Mouse (Mus musculus): ENCODE results near the gene Rad9b.
A peak's percentile ranks its signal among the peaks of the same experiment; 100 is the strongest.
"Not testable (repeated sequence)": the region's sequence is repeated elsewhere in the genome, so short reads cannot be mapped to it uniquely, and the experiment has no call there.

The Rad9b gene

DNA sequence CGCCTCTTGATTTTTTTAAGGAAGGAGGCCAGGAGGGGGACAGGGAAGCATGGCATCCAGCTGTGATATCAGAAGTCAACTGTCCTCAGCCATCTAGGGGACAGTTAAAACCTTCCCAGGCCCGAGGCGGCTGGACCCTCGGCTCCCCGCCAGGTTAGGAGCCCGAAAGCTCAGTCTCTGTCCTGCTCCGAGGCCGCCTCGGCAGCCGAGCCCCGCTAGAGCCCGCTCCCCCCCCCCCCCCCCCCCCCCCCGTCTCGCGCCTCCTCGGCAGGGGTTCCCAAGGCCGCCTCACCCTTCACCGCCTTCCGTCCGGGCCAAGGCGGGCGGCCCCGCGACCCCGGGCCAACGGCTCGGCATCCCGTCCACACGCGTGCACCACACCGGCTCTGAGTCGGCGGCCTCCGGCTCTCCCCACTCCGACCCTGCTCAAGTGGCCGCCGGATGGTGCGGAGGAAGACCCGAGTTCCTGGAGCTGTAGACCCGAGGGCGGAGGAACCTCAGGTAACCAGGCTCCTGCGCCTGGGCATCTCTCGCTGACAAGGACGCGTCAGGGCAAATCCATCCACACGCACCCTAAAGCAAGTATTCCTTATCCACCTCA, 17.7 kb upstream of the Rad9b start, which contains the start of gene Gpn3:
Gpn3 (plus strand) TSS at position 286 of the 601 bp plus-strand sequence.
- DNase-seq (ENCODE audit: low spot score in 2 of 2) = no peak

DNA sequence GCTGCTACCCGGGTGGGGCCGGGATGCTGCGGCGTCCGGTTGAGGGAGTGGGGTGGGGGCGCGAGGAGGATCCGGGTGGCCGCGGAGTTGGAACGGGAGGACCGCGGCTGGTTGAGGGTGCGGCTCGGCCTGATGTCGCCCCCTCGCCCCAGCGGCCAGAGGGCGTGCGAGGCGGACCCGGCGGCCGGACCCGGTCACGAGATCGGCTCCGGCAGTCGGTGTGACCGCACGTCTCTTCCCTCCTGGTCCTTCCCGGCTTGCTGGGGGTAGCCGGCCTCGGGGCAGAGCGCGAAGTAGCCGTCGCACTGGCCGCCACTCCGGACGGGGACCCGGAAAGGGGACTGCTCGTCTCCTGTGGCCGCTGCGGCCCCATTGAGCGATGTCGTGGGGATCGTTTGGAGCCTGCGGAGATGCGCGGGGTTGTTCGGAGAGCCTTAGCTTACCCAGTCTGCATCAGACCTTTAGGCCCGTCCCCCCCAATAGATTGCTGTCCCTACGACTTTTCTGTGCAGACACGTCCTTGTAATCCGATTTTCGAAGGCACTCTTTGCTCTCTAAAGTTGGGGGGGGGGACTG, 547 bp upstream of the Rad9b start:
- no peak for DNase-seq (ENCODE audit: low spot score in 2 of 2)

DNA sequence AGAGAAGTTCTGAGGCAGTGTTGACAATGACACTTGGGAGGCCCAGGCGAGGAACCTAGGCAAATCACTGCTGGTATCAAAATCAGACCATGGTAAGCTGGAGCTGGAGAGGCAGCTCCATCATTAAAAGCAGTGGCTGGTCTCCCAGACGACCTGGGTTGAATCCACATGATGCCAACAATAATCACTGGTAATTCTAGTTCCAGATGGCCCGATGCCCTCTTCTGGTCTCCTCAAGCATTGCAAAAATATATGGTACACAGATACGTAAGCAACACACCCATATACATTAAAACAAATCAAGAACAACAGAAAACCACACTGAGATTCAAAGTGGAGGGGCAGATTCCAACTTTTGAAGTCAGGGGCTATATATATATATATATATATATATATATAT, 8.3 kb downstream of the Rad9b start:
- no peak for DNase-seq (ENCODE audit: low spot score in 2 of 2)

DNA sequence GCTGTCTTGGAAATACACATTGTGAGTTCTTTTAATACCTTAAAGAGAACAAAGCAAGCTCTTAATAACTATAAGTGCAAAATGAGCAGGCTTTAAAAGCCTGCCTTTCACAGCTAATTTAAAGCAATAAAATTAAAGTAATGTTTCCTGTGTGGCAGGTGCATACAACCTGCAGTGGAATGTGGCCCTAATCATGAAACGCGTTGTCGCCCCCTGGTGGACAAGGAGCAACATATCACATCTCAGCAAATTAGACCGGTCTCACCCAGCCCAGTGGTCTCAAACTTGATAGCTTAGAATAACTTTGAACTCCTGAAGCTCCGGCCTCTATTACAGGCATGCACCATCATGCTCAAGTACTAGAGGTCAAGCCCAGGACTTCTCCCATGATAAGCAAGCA, 9.8 kb downstream of the Rad9b start:
- peak; percentile 51 to 67 for DNase-seq (ENCODE audit: low spot score in 2 of 2)

DNA sequence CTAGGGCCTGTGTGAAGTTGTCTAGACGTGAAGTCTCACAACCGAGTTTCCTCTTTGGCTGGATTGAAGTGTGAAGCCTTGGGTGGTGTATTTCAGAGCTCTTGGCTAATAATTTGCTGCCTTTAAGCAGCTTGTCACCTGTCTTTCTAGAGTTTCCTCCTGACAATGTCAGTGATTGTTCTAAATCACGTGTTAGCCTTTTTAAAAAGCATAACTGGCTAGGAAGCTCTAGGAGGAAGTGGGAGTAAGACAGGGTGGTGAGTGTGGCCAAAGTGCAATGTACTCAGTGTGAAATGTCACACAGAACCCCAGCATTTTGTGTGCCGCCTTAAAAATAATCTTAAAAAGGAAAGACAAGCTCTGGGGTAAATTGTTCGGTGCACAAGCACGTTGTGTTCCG, 10.3 kb downstream of the Rad9b start:
- no peak for DNase-seq (ENCODE audit: low spot score in 2 of 2)

DNA sequence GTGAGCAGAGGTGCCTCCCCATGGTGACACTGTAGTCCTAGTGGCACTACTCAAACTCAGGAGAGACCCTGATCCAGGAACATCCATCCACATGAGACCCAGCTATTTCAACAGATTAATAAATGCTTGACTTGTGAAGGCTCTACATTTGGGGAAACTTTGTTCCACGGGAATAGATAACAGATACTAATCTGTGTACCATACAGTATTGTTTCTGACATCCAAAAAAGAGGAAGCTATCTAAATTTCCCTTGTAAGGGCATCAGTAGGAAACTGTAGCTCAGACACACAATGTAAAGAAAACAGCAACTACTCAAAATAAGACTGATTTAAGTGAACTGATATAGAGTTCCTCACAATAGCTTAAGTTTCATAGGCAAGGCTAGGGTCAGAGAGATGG, 11.2 kb downstream of the Rad9b start:
- no peak for DNase-seq (ENCODE audit: low spot score in 2 of 2)

DNA sequence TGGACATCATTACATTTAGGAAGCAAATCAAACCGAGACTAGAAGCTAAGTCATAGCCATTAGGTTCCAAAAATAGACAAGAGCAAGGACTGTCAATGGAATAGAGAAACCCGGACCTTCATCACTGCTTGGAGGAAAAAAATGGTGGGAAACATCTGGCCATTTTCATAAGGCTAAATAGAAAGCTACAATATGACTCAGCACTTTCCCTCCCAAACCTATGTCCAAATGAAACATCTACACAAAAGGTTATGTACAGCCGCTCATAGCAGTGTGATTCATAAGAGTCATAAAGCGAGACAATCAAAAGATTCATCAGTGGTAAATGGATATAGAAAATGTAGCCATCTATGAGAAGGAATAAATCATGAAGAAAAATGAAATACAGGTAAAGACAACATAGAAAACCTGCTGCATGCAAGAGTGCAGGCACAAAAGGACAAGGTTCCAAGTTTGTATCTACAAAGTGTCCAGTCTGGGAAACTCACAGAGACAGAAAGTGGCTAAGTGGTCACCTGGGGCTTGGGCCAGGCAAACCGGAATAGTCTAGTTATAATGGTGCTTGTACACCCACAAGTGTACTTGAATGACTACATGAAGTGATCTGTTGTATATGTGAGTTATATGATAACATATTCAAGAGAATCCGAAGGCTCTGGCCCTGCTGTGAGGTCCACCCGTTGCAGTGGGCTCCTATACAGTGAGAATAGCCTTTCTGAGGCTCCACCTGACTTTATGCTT, 17.3 kb downstream of the Rad9b start:
- DNase-seq (ENCODE audit: low spot score in 2 of 2) = no peak

DNA sequence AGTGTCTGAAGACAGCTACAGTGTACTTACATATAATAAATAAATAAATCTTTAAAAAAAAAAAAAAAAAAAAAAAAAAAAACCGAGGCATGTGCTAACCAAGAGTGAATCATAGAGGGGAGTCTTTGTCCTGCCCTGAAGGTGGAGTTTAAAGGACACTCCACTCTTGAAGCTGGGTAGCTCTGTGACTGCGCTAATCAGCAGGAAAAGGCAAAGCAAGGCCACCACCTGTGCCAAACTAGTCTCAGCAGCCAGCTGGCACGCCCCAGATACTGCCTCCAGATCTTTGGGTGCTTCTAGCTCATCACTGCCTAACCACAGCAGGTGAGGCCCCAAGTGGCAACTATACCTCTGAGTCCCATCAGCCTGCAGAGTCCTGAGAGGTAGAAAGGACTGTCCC, 19.4 kb downstream of the Rad9b start:
- no peak for DNase-seq (ENCODE audit: low spot score in 2 of 2)

DNA sequence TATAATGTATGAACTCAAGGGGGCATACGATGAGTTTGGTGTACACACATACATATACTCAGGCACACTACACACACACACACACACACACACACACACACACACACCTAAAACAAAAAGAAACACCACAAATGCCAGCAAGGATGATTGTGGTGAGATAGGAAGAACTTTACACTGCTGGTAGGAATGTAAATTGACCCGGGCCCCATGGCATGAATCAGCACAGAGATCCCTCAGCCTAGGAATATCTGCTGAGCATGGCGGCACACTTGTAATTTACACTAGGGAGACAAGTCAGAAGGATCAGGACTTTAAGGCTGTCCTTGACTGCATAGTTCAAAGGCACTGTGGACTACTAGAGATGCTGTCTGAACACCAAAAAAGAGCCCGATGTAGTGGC, 23.8 kb downstream of the Rad9b start:
- no peak for DNase-seq (ENCODE audit: low spot score in 2 of 2)

DNA sequence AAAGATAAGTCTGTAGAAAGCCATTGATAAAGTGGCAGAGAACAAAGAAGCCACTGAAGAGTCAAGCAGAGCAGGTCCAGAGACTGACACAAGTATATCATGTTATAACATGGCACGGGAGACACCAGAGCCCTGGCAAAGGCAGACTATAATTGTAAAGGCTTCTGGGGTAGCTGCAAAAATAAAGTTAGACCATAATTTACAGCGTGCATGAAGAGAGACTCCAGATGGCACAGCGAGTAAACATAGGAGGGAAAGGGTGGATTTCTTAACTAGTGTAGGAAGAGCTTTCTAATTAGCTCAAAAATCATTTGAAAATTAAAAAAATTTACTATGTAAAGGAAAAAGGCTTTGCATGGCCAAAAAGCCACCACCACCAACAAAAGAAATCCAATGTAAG, 26.8 kb downstream of the Rad9b start:
- DNase-seq (ENCODE audit: low spot score in 2 of 2) = no peak

DNA sequence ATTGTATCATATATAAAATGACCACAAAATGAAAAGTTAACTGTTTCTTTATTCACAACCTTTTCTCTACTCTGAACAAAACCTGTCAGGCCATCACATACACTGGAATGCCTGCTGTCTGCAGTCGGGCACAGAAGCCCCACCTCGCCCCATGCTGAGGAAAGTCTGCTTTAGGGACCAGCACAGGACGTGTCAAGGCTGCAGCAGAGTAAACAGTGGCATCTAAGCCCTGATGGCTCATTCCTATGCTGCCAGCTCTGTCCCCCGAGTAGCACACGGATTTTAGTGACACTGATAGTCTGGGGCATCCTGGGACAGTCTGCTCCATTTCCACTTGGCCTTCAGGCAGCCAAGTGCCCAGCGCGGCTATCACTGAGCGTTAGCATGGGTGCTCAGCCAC, 28.6 kb downstream of the Rad9b start:
- DNase-seq (ENCODE audit: low spot score in 2 of 2) = no peak

DNA sequence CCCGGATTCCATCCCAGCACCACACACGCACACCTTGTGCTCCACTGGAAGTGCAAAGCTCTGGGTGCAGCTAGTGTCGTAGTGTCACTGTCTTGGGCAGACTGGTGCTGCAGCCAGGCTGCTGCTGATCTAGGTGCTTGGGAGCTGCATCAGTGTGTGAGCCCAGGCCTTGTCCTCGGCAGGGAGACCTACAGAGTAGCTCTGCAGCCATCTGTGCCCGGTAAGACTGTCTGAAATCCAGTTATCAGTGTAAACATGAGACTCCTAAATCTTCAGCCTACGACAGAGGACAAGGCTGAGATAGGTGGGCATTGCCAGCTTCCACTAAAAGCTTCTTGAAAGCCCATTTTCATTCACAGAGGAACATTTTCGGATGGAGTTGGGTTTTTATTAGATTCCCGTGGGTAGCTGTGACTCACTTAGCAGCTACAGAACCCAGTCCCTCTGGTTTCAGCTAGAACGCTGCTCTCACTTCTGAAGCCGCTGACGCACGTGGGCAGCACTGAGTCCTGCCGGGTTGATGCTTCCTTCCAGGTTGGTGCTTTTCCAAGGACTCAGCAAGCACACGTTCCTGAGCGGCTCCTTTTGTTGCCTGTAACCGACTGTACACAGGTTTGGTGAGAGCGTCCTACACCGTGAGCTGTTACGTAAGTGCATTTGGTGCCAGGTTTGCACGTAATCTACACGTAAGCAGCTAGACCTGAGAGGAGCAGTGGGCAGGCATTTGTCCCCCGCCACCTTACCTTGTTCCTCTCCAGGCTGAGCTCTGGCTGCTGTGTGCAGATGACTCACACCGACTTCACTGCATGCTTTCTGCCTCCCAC, 29.2 kb downstream of the Rad9b start:
- peak; percentile 46 to 59 for DNase-seq (ENCODE audit: low spot score in 2 of 2)

DNA sequence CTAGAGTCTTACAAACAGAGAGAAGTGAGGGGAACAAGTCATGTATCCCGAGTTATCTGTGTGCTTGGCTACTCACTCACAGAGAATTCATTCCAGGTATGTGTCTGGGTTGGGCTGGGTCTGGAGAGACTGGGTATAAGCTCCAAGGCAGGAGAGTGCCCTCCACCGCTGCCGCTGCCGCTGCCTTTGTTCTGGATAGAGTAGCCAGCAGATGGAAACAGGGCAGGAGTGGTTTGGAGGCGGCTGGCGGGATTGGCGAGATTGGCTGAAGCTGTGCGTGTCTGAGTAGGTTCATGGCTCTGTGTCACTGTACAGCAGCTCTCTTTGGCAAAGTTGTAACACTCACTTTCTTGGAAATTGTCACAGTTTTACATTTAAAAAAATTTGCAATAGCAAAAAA, 30.5 kb downstream of the Rad9b start:
- no peak for DNase-seq (ENCODE audit: low spot score in 2 of 2)

DNA sequence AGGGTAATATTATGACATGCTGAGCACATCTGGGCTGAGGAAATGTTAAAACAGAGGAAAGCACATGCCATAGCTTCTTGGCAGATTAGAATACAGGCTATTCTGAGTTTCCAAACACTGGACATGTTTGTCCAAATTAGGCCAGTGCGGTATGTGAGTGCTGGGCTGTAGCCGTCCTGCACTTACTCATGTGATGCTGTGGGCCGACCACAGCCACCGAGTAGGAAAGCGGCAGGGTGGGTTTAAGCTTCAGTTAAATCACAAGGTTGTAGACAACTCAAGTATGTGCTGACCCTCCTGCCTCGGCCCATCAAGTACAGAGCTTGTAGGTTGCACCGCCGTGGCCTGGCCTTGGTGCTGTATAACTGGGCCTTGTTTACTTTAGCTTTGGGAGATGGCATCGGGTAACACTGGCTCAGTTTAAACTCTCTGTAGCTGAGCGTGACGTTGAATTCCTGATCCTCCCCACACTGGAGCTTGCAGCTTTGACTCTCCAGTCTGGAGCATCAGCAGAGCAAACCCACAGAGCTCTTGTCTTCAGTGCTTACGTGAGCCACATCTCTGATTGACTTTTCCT, 33.7 kb downstream of the Rad9b start:
- no peak for DNase-seq (ENCODE audit: low spot score in 2 of 2)

DNA sequence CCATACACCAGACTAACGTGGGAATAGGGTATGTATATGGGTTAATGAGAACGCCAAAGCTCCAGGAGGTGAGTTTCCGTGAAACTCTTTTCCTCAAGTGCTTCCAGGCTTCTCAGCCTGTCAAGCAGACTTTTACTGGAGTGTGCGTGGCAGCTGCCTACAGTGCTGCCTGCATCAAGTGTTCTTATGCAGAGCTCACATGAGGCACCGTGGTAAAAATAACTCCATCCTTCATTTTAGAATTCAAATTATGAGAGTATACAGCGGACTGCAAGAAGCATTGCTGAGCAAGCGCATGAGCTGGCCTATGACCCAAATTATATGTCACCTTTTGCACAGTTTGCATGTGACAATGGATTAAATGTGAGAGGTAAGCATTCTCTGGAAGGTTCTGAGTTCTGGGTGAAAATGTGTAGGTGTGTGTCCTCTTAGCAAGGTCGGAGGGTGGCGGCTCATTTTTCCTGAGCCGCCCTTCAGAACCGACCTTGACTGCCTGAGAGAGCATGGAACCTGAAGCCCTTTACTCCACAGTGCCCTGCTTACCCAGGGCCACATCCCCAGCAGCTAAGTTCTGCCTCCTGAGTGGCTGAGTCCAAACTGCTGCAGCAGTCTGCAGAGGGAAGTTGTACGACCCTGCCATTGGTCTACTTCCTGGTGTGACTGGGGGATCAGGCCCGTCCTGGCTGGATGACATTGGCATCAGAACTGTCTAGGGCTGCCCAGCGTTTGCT, 34.4 kb downstream of the Rad9b start:
- no peak for DNase-seq (ENCODE audit: low spot score in 2 of 2)

DNA sequence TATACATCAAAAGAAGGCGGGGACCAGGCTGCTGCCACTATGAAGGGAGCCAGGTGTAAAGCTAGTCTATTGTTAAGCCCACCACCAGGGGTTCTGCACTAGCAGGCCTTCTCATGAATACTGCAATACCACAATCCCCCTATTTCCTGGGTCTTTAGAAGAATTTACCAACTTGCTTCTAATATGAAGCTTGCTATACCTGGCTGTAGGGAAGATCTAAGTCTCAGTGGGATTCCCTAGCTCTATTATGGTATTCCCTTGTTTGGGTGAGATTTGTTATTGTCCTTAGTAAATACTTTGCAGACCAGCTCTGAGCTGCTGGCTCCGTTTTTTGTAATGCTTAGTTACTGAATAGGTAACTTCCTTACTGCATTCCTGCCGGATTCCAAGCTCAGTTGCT, 35.1 kb downstream of the Rad9b start:
- DNase-seq (ENCODE audit: low spot score in 2 of 2) = not testable (repeated sequence)

DNA sequence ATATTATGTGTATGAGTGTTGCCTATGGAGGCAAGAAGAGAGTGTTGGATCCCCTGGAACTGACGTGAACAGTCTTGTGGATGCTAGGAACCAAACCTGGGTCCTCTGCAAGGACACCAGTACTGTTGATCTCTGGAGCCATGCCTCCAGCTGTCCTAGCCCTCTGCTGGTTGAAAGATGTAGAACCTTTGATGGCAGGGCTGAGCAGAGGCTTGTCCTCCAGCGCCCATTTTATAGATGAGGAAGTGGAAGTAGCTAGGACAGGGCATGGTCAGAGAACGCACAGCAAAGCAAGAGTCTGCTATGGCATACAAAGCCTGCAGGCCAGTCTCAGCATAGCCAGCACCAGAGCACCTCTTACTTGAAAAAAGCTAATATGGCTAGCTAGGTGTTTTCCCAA, 35.9 kb downstream of the Rad9b start:
- no peak for DNase-seq (ENCODE audit: low spot score in 2 of 2)

DNA sequence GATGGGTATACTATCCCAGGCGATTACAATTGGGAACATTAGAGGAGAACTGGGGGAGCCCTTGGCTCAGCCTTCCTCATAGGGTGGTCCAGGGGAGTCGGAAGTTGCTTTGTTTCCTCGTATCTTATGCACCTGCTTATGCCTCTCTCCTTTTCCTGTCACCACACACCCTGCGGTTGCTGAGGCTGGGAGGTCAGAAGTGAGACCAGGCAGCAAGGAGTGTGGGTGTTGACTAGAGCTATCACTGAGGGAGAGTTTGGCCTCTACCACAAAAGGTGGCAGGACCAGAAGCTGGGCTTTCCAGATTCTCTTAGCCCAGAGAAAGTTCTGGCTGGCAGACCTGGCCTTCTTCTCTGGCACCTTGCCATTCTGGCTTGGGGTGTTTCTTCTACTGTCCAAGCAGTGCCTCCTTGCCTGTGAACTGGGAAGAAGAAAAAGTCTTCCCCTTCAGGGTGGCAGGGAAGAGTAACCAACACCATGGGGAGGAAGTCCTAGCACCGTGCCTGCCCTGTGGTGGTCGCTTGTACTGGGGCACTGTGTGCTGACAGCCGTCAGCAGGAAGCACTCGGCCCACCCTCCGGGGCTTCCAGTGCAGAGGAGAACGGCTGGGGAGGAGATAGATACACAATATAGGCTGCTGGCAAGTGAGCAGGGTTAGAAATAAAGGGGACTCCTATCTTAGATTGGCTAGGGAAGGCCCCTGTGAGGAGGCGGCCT, 36.5 kb downstream of the Rad9b start:
- DNase-seq (ENCODE audit: low spot score in 2 of 2) = no peak

DNA sequence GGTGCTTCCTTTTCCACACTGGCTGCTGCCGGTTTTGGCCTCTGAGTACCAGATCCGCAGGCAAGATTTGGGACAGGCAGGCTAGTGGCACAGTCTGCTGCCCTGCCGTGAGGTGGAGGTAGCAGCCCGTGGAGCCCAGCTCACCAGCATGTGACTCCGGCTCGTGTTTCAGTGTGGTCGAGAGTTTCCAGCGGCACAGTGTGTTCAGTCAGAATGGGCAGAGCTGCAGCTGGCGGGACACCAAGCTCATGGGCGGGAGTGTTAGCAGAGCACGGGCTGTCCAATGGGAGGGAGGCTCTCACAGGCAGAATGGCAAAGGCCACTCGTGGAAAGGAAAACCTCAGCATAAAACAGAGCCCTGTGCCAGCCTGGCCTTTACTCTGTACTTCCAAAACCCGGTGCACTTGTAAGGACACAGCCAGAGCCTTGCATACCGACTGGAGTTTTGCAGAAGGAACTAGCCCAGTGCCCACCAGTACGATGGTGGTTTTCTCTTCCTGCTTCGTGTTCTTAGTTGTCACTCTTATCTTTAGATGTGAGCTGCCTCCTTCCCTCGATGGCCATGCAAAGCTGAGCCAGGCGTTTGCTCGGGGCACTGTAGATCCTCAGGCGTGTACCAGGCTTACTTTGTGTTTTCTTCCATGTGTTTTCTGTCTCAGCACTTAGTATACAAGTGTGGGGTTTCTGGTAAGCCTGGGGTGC, 38.9 kb downstream of the Rad9b start:
- DNase-seq (ENCODE audit: low spot score in 2 of 2) = peak; percentile 70 to 71

All from frontal cortex, postnatal 25 days (tissue).